Mouse (Mus musculus): ENCODE data around the gene Rpl26. TPM values are rescaled to one million over a fixed set of nuclear protein-coding genes. Genes with fewer than 3 reads are reported as not detected.

Rpl26 gene
- polyA plus RNA-seq, 1 experiment = 2,262 TPM

- no peaks in the 10 kb centered on the region for H3K4me1 ChIP-seq (ENCODE audit: control insufficient read depth, insufficient read depth, low read length)
- no peak within 1 kb of the TSS for H3K4me3 ChIP-seq (ENCODE audit: insufficient read depth, low read length)
- no peak within 1 kb of the TSS for H3K27ac ChIP-seq (ENCODE audit: insufficient read depth, low read depth, low read length)
- TF ChIP-seq POLR2A (IDR thresholded peaks at IDR 0.05; ENCODE audit: borderline replicate concordance, low read depth, low read length) (no peak), CTCF (IDR thresholded peaks at IDR 0.05; ENCODE audit: low read depth, low read length) (no peak)
Measured at GRCm38 (mm10) chr11:68888253-68888652, 13.1 kb upstream of the Rpl26 start, which contains the start of gene Rnf222. Gene Rnf222, plus strand, starts transcription at chr11:68888553.

- no peak overlapping the region for H3K27ac ChIP-seq (ENCODE audit: insufficient read depth, low read depth, low read length)
- H3K4me3 ChIP-seq (ENCODE audit: insufficient read depth, low read length) = no peak overlapping the region
- no peaks in the 10 kb centered on the region for H3K4me1 ChIP-seq (ENCODE audit: control insufficient read depth, insufficient read depth, low read length)
- no peak for TF ChIP-seq POLR2A (IDR thresholded peaks at IDR 0.05; ENCODE audit: borderline replicate concordance, low read depth, low read length)
Measured at GRCm38 (mm10) chr11:68888653-68889052, 12.7 kb upstream of the Rpl26 start.

GRCm38 (mm10) chr11:68890625-68891024, 10.8 kb upstream of the Rpl26 start:
- TF ChIP-seq CTCF (IDR thresholded peaks at IDR 0.05; ENCODE audit: low read depth, low read length) (no peak), POLR2A (IDR thresholded peaks at IDR 0.05; ENCODE audit: borderline replicate concordance, low read depth, low read length) (no peak)

GRCm38 (mm10) chr11:68891823-68892222, 9.6 kb upstream of the Rpl26 start:
- TF ChIP-seq POLR2A (IDR thresholded peaks at IDR 0.05; ENCODE audit: borderline replicate concordance, low read depth, low read length) (no peak), CTCF (IDR thresholded peaks at IDR 0.05; ENCODE audit: low read depth, low read length) (no peak)
- H3K4me1 ChIP-seq (ENCODE audit: control insufficient read depth, insufficient read depth, low read length) = no peaks in the 10 kb centered on the region
- H3K4me3 ChIP-seq (ENCODE audit: insufficient read depth, low read length) = no peak overlapping the region
- H3K27ac ChIP-seq (ENCODE audit: insufficient read depth, low read depth, low read length) = no peak overlapping the region

More at GRCm38 (mm10) chr11:68890625-68891024, 10.8 kb upstream of the Rpl26 start:
- H3K4me3 ChIP-seq (ENCODE audit: insufficient read depth, low read length) = no peak overlapping the region
- H3K4me1 ChIP-seq (ENCODE audit: control insufficient read depth, insufficient read depth, low read length) = no peaks in the 10 kb centered on the region
- H3K27ac ChIP-seq (ENCODE audit: insufficient read depth, low read depth, low read length) = no peak overlapping the region

GRCm38 (mm10) chr11:68892233-68892832, 9.1 kb upstream of the Rpl26 start:
- no peak overlapping the region for H3K27ac ChIP-seq (ENCODE audit: insufficient read depth, low read depth, low read length)
- TF ChIP-seq POLR2A (IDR thresholded peaks at IDR 0.05; ENCODE audit: borderline replicate concordance, low read depth, low read length) (no peak), CTCF (IDR thresholded peaks at IDR 0.05; ENCODE audit: low read depth, low read length) (no peak)
- no peak overlapping the region for H3K4me3 ChIP-seq (ENCODE audit: insufficient read depth, low read length)
- no peaks in the 10 kb centered on the region for H3K4me1 ChIP-seq (ENCODE audit: control insufficient read depth, insufficient read depth, low read length)

GRCm38 (mm10) chr11:68893911-68894464, 7.4 kb upstream of the Rpl26 start:
- peaks cover 5% of the 10 kb centered on the region for H3K4me1 ChIP-seq (ENCODE audit: control insufficient read depth, insufficient read depth, low read length)
- H3K27ac ChIP-seq (ENCODE audit: insufficient read depth, low read depth, low read length) = no peak overlapping the region
- TF ChIP-seq POLR2A (IDR thresholded peaks at IDR 0.05; ENCODE audit: borderline replicate concordance, low read depth, low read length) (no peak), CTCF (IDR thresholded peaks at IDR 0.05; ENCODE audit: low read depth, low read length) (no peak)
- no peak overlapping the region for H3K4me3 ChIP-seq (ENCODE audit: insufficient read depth, low read length)

- TF ChIP-seq CTCF (IDR thresholded peaks at IDR 0.05; ENCODE audit: low read depth, low read length) (no peak), POLR2A (IDR thresholded peaks at IDR 0.05; ENCODE audit: borderline replicate concordance, low read depth, low read length) (no peak)
- peaks cover 7% of the 10 kb centered on the region for H3K4me1 ChIP-seq (ENCODE audit: control insufficient read depth, insufficient read depth, low read length)
- H3K27ac ChIP-seq (ENCODE audit: insufficient read depth, low read depth, low read length) = no peak overlapping the region
- no peak overlapping the region for H3K4me3 ChIP-seq (ENCODE audit: insufficient read depth, low read length)
Measured at GRCm38 (mm10) chr11:68896247-68896646, 5.1 kb upstream of the Rpl26 start.

GRCm38 (mm10) chr11:68897120-68897519, 4.3 kb upstream of the Rpl26 start:
- no peak overlapping the region for H3K4me3 ChIP-seq (ENCODE audit: insufficient read depth, low read length)
- H3K27ac ChIP-seq (ENCODE audit: insufficient read depth, low read depth, low read length) = no peak overlapping the region
- peaks cover 7% of the 10 kb centered on the region for H3K4me1 ChIP-seq (ENCODE audit: control insufficient read depth, insufficient read depth, low read length)
- peak; percentile 50; the same call in 1 of the 2 replicates for TF ChIP-seq CTCF (IDR thresholded peaks at IDR 0.05; ENCODE audit: low read depth, low read length)
- TF ChIP-seq POLR2A (IDR thresholded peaks at IDR 0.05; ENCODE audit: borderline replicate concordance, low read depth, low read length) = no peak

GRCm38 (mm10) chr11:68897838-68898237, 3.5 kb upstream of the Rpl26 start:
- Histone ChIP-seq H3K4me1 (ENCODE audit: control insufficient read depth, insufficient read depth, low read length) (peaks cover 7% of the 10 kb centered on the region), H3K27ac (ENCODE audit: insufficient read depth, low read depth, low read length) (no peak overlapping the region), H3K4me3 (ENCODE audit: insufficient read depth, low read length) (no peak overlapping the region)
- no peak for TF ChIP-seq CTCF (IDR thresholded peaks at IDR 0.05; ENCODE audit: low read depth, low read length)
- TF ChIP-seq POLR2A (IDR thresholded peaks at IDR 0.05; ENCODE audit: borderline replicate concordance, low read depth, low read length) = no peak

GRCm38 (mm10) chr11:68898790-68899189, 2.6 kb upstream of the Rpl26 start:
- Histone ChIP-seq H3K27ac (ENCODE audit: insufficient read depth, low read depth, low read length) (no peak overlapping the region), H3K4me1 (ENCODE audit: control insufficient read depth, insufficient read depth, low read length) (peaks cover 10% of the 10 kb centered on the region)
- TF ChIP-seq POLR2A (IDR thresholded peaks at IDR 0.05; ENCODE audit: borderline replicate concordance, low read depth, low read length) (no peak), CTCF (IDR thresholded peaks at IDR 0.05; ENCODE audit: low read depth, low read length) (no peak)

More at GRCm38 (mm10) chr11:68898790-68899189, 2.6 kb upstream of the Rpl26 start:
- H3K4me3 ChIP-seq (ENCODE audit: insufficient read depth, low read length) = no peak overlapping the region

Measured in bone marrow macrophage, adult 2 months (primary cell).